Mouse (Mus musculus): ENCODE measurements at regions not wholly inside any gene's neighbourhood (a gene's known extent, or its start where the extent isn't known, plus 50 kb on each side); places are given as distances from the start of the nearest gene placed in this dataset.

- peak in 1 of 2 experiments; percentile 20 for DNase-seq (ENCODE audit: low spot score in 2 of 2)
Measured at GRCm38 (mm10) chr12:44145321-44145720, 64.8 kb downstream of the Dnajb9 start.

- peak; percentile 38 to 50 for DNase-seq (ENCODE audit: low spot score in 2 of 2)
Measured at GRCm38 (mm10) chr12:44139026-44139425, 71.1 kb downstream of the Dnajb9 start.

DNA sequence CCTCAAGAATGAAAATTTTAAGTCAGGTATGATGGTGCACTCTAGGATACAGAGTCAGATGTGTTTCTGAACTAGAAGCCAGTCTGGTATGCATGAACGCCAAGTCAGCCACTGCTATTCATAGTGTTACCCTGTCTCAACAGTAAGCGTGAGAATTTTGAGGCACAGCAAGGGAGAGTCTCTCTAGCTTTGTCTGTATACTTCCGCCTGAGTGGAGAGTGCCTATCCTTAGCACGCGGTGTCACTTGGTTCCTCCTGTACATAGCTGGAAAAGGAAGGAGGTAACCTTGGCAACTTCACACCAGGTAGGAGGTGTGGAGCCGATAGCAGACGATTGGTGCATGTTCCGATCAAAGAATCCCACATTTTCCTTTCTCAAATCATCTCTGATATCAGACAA is 81.3 kb downstream of the Dnajb9 start:
- peak in 1 of 2 experiments; percentile 47 for DNase-seq (ENCODE audit: low spot score in 2 of 2)

- DNase-seq (ENCODE audit: low spot score in 2 of 2), result peak in 1 of 2 experiments; percentile 25
Measured at GRCm38 (mm10) chr12:44105085-44105484, 105.0 kb downstream of the Dnajb9 start.

- DNase-seq (ENCODE audit: low spot score in 2 of 2), result no peak
Measured at GRCm38 (mm10) chr12:44099188-44099587, 110.9 kb downstream of the Dnajb9 start.

GRCm38 (mm10) chr12:44071766-44072165 is 138.4 kb downstream of the Dnajb9 start:
- DNase-seq (ENCODE audit: low spot score in 2 of 2), result no peak

- DNase-seq (ENCODE audit: low spot score in 2 of 2), result no peak
Measured at GRCm38 (mm10) chr12:44056493-44057163, 153.5 kb downstream of the Dnajb9 start.

DNA sequence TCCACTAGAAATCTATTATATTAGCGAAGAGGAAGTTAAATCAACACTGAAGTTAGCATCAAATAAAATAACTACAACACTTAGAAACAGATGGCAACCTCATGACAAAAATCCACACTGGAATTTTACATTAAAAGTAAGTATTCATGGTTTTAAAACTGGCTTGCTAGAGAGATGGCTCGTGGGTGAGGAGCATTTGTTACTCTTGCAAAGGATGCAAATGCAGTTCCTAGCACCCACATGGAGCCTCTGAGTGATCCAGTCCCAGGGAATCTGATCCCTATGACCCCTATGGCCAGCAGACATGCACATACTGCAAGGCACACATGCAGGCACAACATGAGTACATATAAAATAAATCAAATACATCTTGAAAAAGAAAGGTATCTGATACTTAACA is 164.3 kb downstream of the Dnajb9 start:
- DNase-seq (ENCODE audit: low spot score in 2 of 2), result peak in 1 of 2 experiments; percentile 5

- DNase-seq (ENCODE audit: low spot score in 2 of 2), result peak in 1 of 2 experiments; percentile 7
Measured at GRCm38 (mm10) chr12:44044388-44045105, 165.6 kb downstream of the Dnajb9 start.

DNA sequence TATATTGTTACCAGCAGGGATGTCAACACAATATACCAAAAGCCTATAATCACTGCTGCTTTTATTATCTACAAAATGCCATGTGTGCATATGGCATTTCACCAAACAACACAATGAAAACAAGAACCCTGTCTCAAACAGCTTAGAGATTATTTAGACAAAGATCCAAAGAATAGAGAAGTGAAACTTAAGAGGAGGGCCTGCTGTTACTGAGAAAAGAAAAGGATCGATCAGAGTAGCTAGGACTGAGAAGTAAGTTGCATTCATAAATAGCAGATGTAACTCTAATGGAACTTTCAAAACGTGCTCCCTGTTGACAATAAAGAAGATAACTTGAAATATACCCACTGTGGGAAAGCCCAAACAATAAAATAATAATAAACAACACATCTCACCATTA is 203.3 kb downstream of the Dnajb9 start:
- no peak for DNase-seq (ENCODE audit: low spot score in 2 of 2)

GRCm38 (mm10) chr12:43983548-43983947 is 226.6 kb downstream of the Dnajb9 start:
- DNase-seq (ENCODE audit: low spot score in 2 of 2), result no peak

- DNase-seq (ENCODE audit: low spot score in 2 of 2), result no peak
Measured at GRCm38 (mm10) chr12:43963973-43964372, 246.2 kb downstream of the Dnajb9 start.

GRCm38 (mm10) chr12:43962551-43963120 is 247.5 kb downstream of the Dnajb9 start:
- DNase-seq (ENCODE audit: low spot score in 2 of 2), result peak in 1 of 2 experiments; percentile 5

DNA sequence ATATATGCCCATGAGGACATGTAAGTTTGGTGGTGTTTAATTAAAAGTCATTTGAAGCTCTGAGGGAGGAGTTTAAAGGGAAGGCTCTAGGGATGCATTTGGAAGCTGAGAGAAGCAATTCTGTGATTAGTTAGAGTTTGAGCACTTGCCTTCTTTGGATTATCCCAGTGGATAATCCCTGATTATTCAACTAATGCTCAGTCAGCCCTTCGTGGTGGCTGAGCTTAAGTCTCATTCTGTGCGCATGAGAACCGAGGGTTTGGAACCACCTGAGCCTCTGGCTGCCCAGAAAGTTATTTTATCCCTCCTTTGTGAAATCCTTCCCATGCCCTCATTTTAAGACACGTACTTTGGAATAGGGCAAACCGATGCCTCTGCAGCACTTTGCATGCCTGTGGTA is 285.9 kb downstream of the Dnajb9 start:
- DNase-seq (ENCODE audit: low spot score in 2 of 2), result no peak

DNA sequence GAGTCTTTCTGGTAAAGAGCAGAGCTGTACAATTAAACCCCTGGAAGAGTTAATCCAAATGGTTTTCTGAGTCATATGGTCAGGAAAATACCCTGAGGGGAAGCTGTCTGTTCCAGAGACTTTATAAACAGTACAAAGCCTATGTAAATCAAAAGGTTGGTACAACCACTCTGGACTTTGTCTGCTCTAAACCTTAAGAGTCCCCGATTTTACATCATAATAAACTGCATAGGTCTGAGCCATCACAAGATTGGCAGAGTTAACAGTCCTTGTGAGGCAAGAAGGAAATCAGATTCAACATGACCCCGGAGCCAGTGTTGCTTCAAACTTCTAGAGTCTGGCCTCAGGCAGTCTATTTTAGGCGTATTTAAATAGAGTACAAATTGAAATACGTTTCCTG is 289.7 kb downstream of the Dnajb9 start:
- DNase-seq (ENCODE audit: low spot score in 2 of 2), result no peak

- no peak for DNase-seq (ENCODE audit: low spot score in 2 of 2)
Measured at GRCm38 (mm10) chr12:43919114-43919513, 291.0 kb downstream of the Dnajb9 start.

- DNase-seq (ENCODE audit: low spot score in 2 of 2), result no peak
Measured at GRCm38 (mm10) chr12:43916779-43917178, 293.3 kb downstream of the Dnajb9 start.

GRCm38 (mm10) chr12:43899273-43899672 is 310.9 kb downstream of the Dnajb9 start:
- DNase-seq (ENCODE audit: low spot score in 2 of 2), result no peak

- DNase-seq (ENCODE audit: low spot score in 2 of 2), result no peak
Measured at GRCm38 (mm10) chr12:43885596-43885995, 324.5 kb downstream of the Dnajb9 start.

GRCm38 (mm10) chr12:43860479-43860878 is 349.6 kb downstream of the Dnajb9 start:
- peak; percentile 18 to 34 for DNase-seq (ENCODE audit: low spot score in 2 of 2)

DNA sequence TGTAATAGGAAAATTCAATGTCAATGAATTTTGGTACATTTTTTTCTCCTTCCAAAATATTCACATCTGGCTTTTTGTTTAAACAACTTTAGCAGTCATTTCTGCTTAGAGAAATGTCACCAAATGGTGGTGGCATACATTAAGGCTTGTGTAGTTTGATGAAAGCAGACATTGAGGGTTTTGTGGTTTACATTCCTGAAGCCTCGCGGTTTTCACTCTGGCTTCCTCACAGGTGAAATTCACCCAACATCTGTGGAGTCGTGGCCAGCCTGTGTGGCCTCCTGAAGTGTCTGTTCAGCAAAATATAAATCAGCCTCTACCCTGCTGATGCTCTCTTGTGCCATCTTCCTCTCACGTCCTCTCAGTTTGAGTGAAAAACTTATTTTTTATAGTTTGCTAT is 353.8 kb downstream of the Dnajb9 start:
- DNase-seq (ENCODE audit: low spot score in 2 of 2), result no peak

GRCm38 (mm10) chr12:43852246-43852645 is 357.9 kb downstream of the Dnajb9 start:
- no peak for DNase-seq (ENCODE audit: low spot score in 2 of 2)
